Mouse (Mus musculus) embryonic fibroblast, embryonic 13.5 days (primary cell): ENCODE data around the gene Tns1.

Source experiments
- CTCF ChIP-seq: IDR thresholded peaks from 2 replicates; pipeline ENCODE4 v1.5.1; 2011; ENCODE audit warnings: mild to moderate bottlenecking, control low read depth, low read length, moderate library complexity, borderline replicate concordance; ENCODE audit not compliant: insufficient read depth
- POLR2A ChIP-seq: IDR thresholded peaks from 2 replicates; pipeline ENCODE4 v1.6.1; 2011; ENCODE audit warnings: low read depth, mild to moderate bottlenecking, control low read depth, low read length, moderate library complexity

DNA sequence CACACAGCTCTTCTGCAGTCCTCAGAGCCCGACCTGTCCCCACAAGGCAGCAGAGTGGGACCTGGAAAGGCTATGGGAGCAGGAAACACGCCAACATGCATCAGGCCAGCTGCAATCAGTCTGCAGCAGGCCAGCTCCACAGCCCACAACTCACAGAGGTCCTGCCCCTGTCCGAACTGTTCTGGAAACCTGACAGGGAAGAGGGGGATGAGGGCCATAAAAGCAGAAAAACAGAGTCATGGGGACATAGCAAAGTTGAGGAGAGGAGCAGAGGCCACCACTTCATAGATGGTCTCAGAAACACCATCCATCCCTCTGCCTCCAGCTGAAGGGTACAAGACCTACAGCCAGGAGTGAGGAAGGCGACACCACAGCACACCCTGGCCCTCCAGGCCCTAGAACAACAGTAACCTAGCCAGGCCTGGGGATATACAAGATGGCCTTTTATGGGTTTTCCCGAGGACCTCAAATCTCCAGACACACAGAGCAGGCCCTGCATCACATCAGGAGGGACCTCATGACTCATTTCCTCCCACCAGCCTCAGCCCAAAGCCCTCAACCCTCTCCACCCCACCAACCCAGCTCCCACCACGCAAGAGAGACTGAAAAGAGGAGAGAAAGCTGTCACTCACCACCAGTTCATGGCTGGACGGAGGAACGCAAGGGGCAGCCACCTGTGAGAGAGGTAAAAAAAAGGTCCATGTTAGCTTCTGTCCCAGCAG lies 108.6 kb downstream of the Tns1 start:
- TF ChIP-seq POLR2A (no peak), CTCF (no peak)
